Mouse (Mus musculus): ENCODE results near the gene Ccr1l1. TPM values are rescaled to one million over a fixed set of nuclear protein-coding genes. Genes with fewer than 3 reads are reported as not detected.

Ccr1l1 gene
- polyA plus RNA-seq (2015; fragmentation: Nextera tagmentation; extraction: Ambion mirVana), result not detected in 2 replicates

GRCm38 (mm10) chr9:123978308-123978707 is at the start of gene Ccr1l1:
Ccr1l1 (minus strand) TSS chr9:123978408.
- no peak for ATAC-seq (ENCODE audit: low FRiP score, low read depth)

GRCm38 (mm10) chr9:124021672-124022071 is 43.5 kb upstream of the Ccr1l1 start, which contains the start of gene Ccr3:
Ccr3 (plus strand) TSS chr9:124021972.
- Histone ChIP-seq H3K4me3 (no peak within 1 kb of the TSS), H3K27me3 (no peaks in the 10 kb centered on the region), H3K9me3 (no peaks in the 10 kb centered on the region), H3K9ac (no peak within 1 kb of the TSS), H3K36me3 (no peaks in the 10 kb centered on the region), H3K4me2 (no peak within 1 kb of the TSS), H3K4me1 (replicated peaks) (no peaks in the 10 kb centered on the region), H3K27ac (replicated peaks) (no peak within 1 kb of the TSS)
- no peak for ATAC-seq (ENCODE audit: low FRiP score, low read depth)
- WGBS, result 90% methylated on average over 1 of the region's 1 CpGs

More at GRCm38 (mm10) chr9:123978308-123978707, at the start of gene Ccr1l1:
- no peak within 1 kb of the TSS for H3K27ac ChIP-seq (replicated peaks)
- H3K27me3 ChIP-seq, result no peaks in the 10 kb centered on the region
- H3K4me1 ChIP-seq (replicated peaks), result no peaks in the 10 kb centered on the region
- no peaks in the 10 kb centered on the region for H3K9me3 ChIP-seq
- H3K9ac ChIP-seq, result no peak within 1 kb of the TSS
- H3K36me3 ChIP-seq, result no peaks in the 10 kb centered on the region
- H3K4me2 ChIP-seq, result no peak within 1 kb of the TSS
- H3K4me3 ChIP-seq, result no peak within 1 kb of the TSS
- 67% methylated on average over 1 of the region's 1 CpGs for WGBS

GRCm38 (mm10) chr9:124019887-124020286 is 41.7 kb upstream of the Ccr1l1 start:
- 90% methylated on average over 3 of the region's 3 CpGs for WGBS

GRCm38 (mm10) chr9:124016048-124016447 is 37.8 kb upstream of the Ccr1l1 start:
- Histone ChIP-seq H3K27ac (replicated peaks) (no peak overlapping the region), H3K9ac (no peak overlapping the region), H3K27me3 (no peaks in the 10 kb centered on the region), H3K9me3 (no peaks in the 10 kb centered on the region), H3K4me2 (no peak overlapping the region), H3K4me1 (replicated peaks) (no peaks in the 10 kb centered on the region), H3K4me3 (no peak overlapping the region), H3K36me3 (no peaks in the 10 kb centered on the region)
- ATAC-seq (ENCODE audit: low FRiP score, low read depth), result no peak
- 77% methylated on average over 2 of the region's 2 CpGs for WGBS

More at GRCm38 (mm10) chr9:124019887-124020286, 41.7 kb upstream of the Ccr1l1 start:
- no peak overlapping the region for H3K27ac ChIP-seq (replicated peaks)
- H3K9me3 ChIP-seq, result no peaks in the 10 kb centered on the region
- H3K4me3 ChIP-seq, result no peak overlapping the region
- H3K4me1 ChIP-seq (replicated peaks), result no peaks in the 10 kb centered on the region
- no peak for ATAC-seq (ENCODE audit: low FRiP score, low read depth)
- no peaks in the 10 kb centered on the region for H3K27me3 ChIP-seq
- H3K36me3 ChIP-seq, result no peaks in the 10 kb centered on the region
- no peak overlapping the region for H3K4me2 ChIP-seq
- H3K9ac ChIP-seq, result no peak overlapping the region

DNA sequence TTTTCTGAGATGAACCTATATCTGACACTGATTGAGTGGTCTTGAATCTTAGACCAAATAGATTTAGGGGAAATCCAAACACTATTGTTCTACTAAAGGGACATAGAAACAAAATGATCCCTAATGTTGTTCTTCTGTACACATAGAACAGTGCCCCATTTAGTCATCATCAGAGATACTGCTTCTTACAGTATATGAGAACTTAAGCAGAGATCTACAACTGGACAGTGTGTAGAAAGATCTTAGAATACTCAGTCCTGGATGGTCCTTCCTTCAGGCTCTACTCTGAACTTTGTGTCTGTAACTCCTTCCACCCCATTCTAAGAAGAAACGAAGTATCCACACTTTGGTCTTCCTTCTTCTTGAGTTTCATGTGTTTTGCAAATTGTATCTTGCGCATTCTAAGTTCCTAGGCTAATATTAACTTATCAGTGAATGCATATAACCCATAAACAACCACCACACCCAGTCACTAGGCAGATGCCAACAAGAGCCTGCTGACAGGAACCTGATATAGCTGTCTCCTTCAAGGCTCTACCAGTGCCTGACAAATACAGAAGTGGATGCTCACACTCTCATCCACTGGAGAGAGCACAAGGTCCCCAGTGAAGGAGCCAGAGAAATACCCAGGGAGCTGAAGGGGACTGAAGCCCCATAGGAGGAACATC is 36.9 kb upstream of the Ccr1l1 start:
- Histone ChIP-seq H3K4me2 (no peak overlapping the region), H3K4me3 (no peak overlapping the region), H3K27ac (replicated peaks) (no peak overlapping the region), H3K36me3 (no peaks in the 10 kb centered on the region), H3K9me3 (no peaks in the 10 kb centered on the region), H3K27me3 (no peaks in the 10 kb centered on the region), H3K4me1 (replicated peaks) (no peaks in the 10 kb centered on the region), H3K9ac (no peak overlapping the region)
- ATAC-seq (ENCODE audit: low FRiP score, low read depth), result no peak
- 84% methylated on average over 2 of the region's 2 CpGs for WGBS

DNA sequence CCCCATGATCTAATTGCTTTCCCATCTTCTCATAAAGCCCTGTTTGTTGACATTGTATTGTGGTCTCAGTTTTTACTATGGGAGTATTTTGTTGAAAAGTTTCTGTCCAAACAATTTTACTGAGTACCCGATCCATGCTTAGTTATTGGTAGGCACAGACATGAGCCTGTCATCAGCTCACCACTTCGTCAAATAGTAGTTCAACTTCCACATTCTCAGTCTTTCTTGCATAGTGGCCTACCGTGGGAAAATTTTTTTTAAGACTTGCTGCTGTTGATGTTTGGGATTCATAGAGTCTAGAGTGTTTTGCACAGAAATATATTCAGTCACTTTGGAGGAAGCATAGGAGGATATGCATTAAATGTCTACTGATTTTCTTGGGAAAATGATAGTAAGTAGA is 35.1 kb upstream of the Ccr1l1 start:
- H3K4me1 ChIP-seq (replicated peaks), result no peaks in the 10 kb centered on the region
- no peak for ATAC-seq (ENCODE audit: low FRiP score, low read depth)
- H3K4me3 ChIP-seq, result no peak overlapping the region
- WGBS, result 88% methylated on average over 3 of the region's 3 CpGs
- H3K9ac ChIP-seq, result no peak overlapping the region
- H3K4me2 ChIP-seq, result no peak overlapping the region
- no peak overlapping the region for H3K27ac ChIP-seq (replicated peaks)
- H3K27me3 ChIP-seq, result no peaks in the 10 kb centered on the region
- no peaks in the 10 kb centered on the region for H3K9me3 ChIP-seq
- H3K36me3 ChIP-seq, result no peaks in the 10 kb centered on the region

DNA sequence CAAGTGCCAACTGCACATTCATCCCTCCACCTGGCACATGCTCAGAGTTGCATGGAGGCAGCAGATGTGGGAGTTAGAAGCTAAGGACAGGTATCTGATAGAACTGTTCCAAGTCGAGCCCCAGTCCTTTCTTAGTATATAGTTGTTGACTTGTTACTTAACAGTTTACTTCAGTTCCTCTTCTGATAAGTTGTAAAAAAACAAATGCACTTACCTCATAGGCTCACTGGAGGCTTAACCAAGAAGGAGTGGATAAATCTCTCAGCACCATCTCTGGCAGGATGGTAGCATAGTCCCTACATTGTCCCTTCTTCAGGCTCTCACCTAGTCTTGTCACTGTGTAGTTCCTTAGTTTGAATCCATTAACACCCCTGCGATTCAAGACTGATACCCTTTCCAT is 34.5 kb upstream of the Ccr1l1 start:
- WGBS, result 90% methylated on average over 2 of the region's 2 CpGs
- no peak for ATAC-seq (ENCODE audit: low FRiP score, low read depth)
- Histone ChIP-seq H3K9me3 (no peaks in the 10 kb centered on the region), H3K36me3 (no peaks in the 10 kb centered on the region), H3K27ac (replicated peaks) (no peak overlapping the region), H3K4me2 (no peak overlapping the region), H3K4me3 (no peak overlapping the region), H3K4me1 (replicated peaks) (no peaks in the 10 kb centered on the region), H3K9ac (no peak overlapping the region), H3K27me3 (no peaks in the 10 kb centered on the region)

GRCm38 (mm10) chr9:123999784-124000183 is 21.6 kb upstream of the Ccr1l1 start:
- H3K9ac ChIP-seq, result no peak overlapping the region
- no peaks in the 10 kb centered on the region for H3K27me3 ChIP-seq
- H3K36me3 ChIP-seq, result no peaks in the 10 kb centered on the region
- ATAC-seq (ENCODE audit: low FRiP score, low read depth), result no peak
- no peak overlapping the region for H3K4me2 ChIP-seq
- no peaks in the 10 kb centered on the region for H3K9me3 ChIP-seq
- H3K4me3 ChIP-seq, result no peak overlapping the region
- 87% methylated on average over 2 of the region's 2 CpGs for WGBS
- H3K4me1 ChIP-seq (replicated peaks), result no peaks in the 10 kb centered on the region
- no peak overlapping the region for H3K27ac ChIP-seq (replicated peaks)

GRCm38 (mm10) chr9:123997719-123998118 is 19.5 kb upstream of the Ccr1l1 start:
- Histone ChIP-seq H3K9me3 (no peaks in the 10 kb centered on the region), H3K4me3 (no peak overlapping the region), H3K27me3 (no peaks in the 10 kb centered on the region), H3K36me3 (no peaks in the 10 kb centered on the region), H3K9ac (no peak overlapping the region), H3K4me2 (no peak overlapping the region), H3K27ac (replicated peaks) (no peak overlapping the region), H3K4me1 (replicated peaks) (no peaks in the 10 kb centered on the region)
- WGBS, result 88% methylated on average over 3 of the region's 3 CpGs
- ATAC-seq (ENCODE audit: low FRiP score, low read depth), result no peak

- Histone ChIP-seq H3K4me1 (replicated peaks) (no peaks in the 10 kb centered on the region), H3K36me3 (no peaks in the 10 kb centered on the region), H3K27ac (replicated peaks) (no peak overlapping the region), H3K9me3 (no peaks in the 10 kb centered on the region), H3K27me3 (no peaks in the 10 kb centered on the region), H3K9ac (no peak overlapping the region), H3K4me3 (no peak overlapping the region), H3K4me2 (no peak overlapping the region)
- 62% methylated on average over 1 of the region's 1 CpGs for WGBS
- no peak for ATAC-seq (ENCODE audit: low FRiP score, low read depth)
Measured at GRCm38 (mm10) chr9:123991312-123991906, 13.2 kb upstream of the Ccr1l1 start.

DNA sequence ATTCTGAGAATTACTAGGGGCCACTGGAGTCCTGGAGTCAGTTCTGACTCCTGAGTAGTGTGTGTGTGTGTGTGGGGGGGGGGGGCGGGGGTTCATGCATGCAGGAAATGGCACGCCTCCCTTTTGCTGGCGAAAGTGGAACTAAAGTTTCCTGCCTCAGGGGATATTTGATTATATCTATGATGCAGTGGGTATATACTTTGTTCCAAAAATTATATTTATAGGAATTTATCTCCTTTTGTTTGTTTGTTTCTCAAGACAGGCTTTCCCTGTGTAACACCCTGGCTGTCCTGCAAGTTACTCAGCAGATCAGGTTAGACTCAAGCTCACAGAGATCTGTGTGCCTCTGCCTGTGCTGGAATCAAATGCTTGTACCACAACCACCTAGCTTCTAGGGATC is 11.5 kb upstream of the Ccr1l1 start:
- no peak overlapping the region for H3K4me3 ChIP-seq
- no peak overlapping the region for H3K9ac ChIP-seq
- H3K4me1 ChIP-seq (replicated peaks), result no peaks in the 10 kb centered on the region
- no peaks in the 10 kb centered on the region for H3K9me3 ChIP-seq
- H3K36me3 ChIP-seq, result no peaks in the 10 kb centered on the region
- H3K4me2 ChIP-seq, result no peak overlapping the region
- no peak overlapping the region for H3K27ac ChIP-seq (replicated peaks)
- no peak for ATAC-seq (ENCODE audit: low FRiP score, low read depth)
- 89% methylated on average over 3 of the region's 3 CpGs for WGBS
- no peaks in the 10 kb centered on the region for H3K27me3 ChIP-seq

- ATAC-seq (ENCODE audit: low FRiP score, low read depth), result no peak
- H3K9me3 ChIP-seq, result no peaks in the 10 kb centered on the region
- 83% methylated on average over 2 of the region's 2 CpGs for WGBS
- no peaks in the 10 kb centered on the region for H3K27me3 ChIP-seq
- no peak overlapping the region for H3K27ac ChIP-seq (replicated peaks)
- no peaks in the 10 kb centered on the region for H3K4me1 ChIP-seq (replicated peaks)
- no peak overlapping the region for H3K4me2 ChIP-seq
- H3K36me3 ChIP-seq, result no peaks in the 10 kb centered on the region
- H3K9ac ChIP-seq, result no peak overlapping the region
- no peak overlapping the region for H3K4me3 ChIP-seq
Measured at GRCm38 (mm10) chr9:123986217-123986616, 8.0 kb upstream of the Ccr1l1 start.

GRCm38 (mm10) chr9:123984943-123985342 is 6.7 kb upstream of the Ccr1l1 start:
- H3K36me3 ChIP-seq, result no peaks in the 10 kb centered on the region

More at GRCm38 (mm10) chr9:123984943-123985342, 6.7 kb upstream of the Ccr1l1 start:
- Histone ChIP-seq H3K4me3 (no peak overlapping the region), H3K4me1 (replicated peaks) (no peaks in the 10 kb centered on the region), H3K27ac (replicated peaks) (no peak overlapping the region), H3K4me2 (no peak overlapping the region), H3K9me3 (no peaks in the 10 kb centered on the region), H3K27me3 (no peaks in the 10 kb centered on the region), H3K9ac (no peak overlapping the region)
- ATAC-seq (ENCODE audit: low FRiP score, low read depth), result no peak

Data from hindbrain, embryonic 15.5 days (tissue).